Comparison of ENCODE assay signal across 10 mouse cellular contexts in the genomic region with DNA sequence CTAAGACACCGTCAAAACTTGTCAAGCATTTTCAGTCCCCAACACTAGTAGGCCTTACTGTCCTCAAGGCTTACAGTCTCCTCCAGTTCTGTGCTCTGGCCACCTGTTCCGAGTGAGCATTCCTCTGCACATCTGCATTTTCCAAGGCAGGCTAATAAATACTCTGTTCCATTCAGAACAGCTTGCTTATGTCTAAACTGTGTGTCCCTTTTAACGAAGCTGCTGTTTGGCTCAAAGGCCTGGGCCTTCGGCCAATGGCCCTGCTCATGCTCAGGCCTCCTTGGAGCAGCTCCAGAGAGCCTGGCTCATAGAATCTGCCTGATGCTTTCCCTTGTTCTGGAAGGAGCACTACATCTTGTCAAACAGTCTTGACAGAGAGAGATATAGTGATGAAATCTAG.
DNase-seq lines count a peak whose midpoint lies in the region; ATAC-seq and TF ChIP-seq lines count a peak whose summit lies in the region.
"Had no signal": no experiment of that assay in that cellular context is flagged by ENCODE, and none has a peak within 500 bp of the region (broad histone marks: within the 10 kb centered on the region; RNA-seq: fewer than 3 reads in every experiment).

No protein-coding gene starts in this region.

- no peak overlapping the region for H3K4me2 ChIP-seq in kidney, embryonic 14.5 days (replicated peaks; ENCODE audit: low read depth, low read length)
- H3K4me2 ChIP-seq: midbrain, embryonic 12.5 days had no signal

- intact Hi-C loops in left cerebral cortex, postnatal 14 days (cut with DNase I) = no loop called here
- intact Hi-C loops in heart, adult 2 months (cut with DNase I) = no loop called here

- TF ChIP-seq EP300 in heart, adult 2 months (IDR thresholded peaks at IDR 0.05; ENCODE audit: insufficient read depth, low read depth, low read length) = 0 out of 2 replicates have a peak, but pooled peaks have one; percentile 33

- H3K27me3 ChIP-seq in heart, adult 2 months (ENCODE audit: control insufficient read depth, insufficient read depth, low read length) = no peaks in the 10 kb centered on the region
- no peaks in the 10 kb centered on the region for H3K27me3 ChIP-seq in kidney, embryonic 14.5 days (ENCODE audit: control insufficient read depth, insufficient read depth, low read length)

- peak; percentile 26 to 60 for DNase-seq in left cerebral cortex, postnatal 14 days (ENCODE audit: low spot score in 2 of 2)
- no peak for DNase-seq in left cerebral cortex, adult 18-20 months (ENCODE audit: low spot score in 2 of 2)
- peak; percentile 89 for DNase-seq in brain, adult 2 months (ENCODE audit: low read depth, low spot score)
- peak; percentile 86 to 90 for DNase-seq in heart, adult 2 months
- DNase-seq in lung, postnatal 25 days (ENCODE audit: low spot score) = peak; percentile 78
- peak; percentile 82 to 83 for DNase-seq in urinary bladder, postnatal 4 days (ENCODE audit: low spot score in 2 of 2)

- WGBS in heart, adult 2 months = 31% methylated on average over 4 of the region's 4 CpGs
- 57% methylated on average over 4 of the region's 4 CpGs for WGBS in kidney, embryonic 14.5 days

- no peak overlapping the region for H3K9ac ChIP-seq in heart, adult 2 months (ENCODE audit: low read depth, low read length)
- H3K9ac ChIP-seq in kidney, embryonic 14.5 days (ENCODE audit: low read depth, low read length) = no peak overlapping the region
- H3K9ac ChIP-seq: midbrain, embryonic 12.5 days had no signal

- no peaks in the 10 kb centered on the region for H3K79me2 ChIP-seq in heart, adult 2 months (replicated peaks; ENCODE audit: control insufficient read depth, insufficient read depth, low read length)

- no peaks in the 10 kb centered on the region for H3K9me3 ChIP-seq in kidney, embryonic 14.5 days (ENCODE audit: control insufficient read depth, low read length)
- H3K9me3 ChIP-seq: G1E; midbrain, embryonic 12.5 days had no signal

- H3K36me3 ChIP-seq in heart, adult 2 months (ENCODE audit: control insufficient read depth, insufficient read depth, low read length) = no peaks in the 10 kb centered on the region
- no peaks in the 10 kb centered on the region for H3K36me3 ChIP-seq in kidney, embryonic 14.5 days (ENCODE audit: control insufficient read depth, insufficient read depth, low read length)
- H3K36me3 ChIP-seq: midbrain, embryonic 12.5 days had no signal

- no peak for TF ChIP-seq CTCF in heart, adult 2 months (IDR thresholded peaks at IDR 0.05)

- no peak overlapping the region for H3K27ac ChIP-seq in heart, adult 2 months
- 0 out of 2 replicates have a peak overlapping the region, but pooled peaks have one; percentile 11 for H3K27ac ChIP-seq in kidney, embryonic 14.5 days (ENCODE audit: low read depth, low read length)
- H3K27ac ChIP-seq: midbrain, embryonic 12.5 days had no signal

- H3K4me1 ChIP-seq in heart, adult 2 months (ENCODE audit: control insufficient read depth, insufficient read depth, low read length) = peaks cover 1% of the 10 kb centered on the region; the same call in 1 of the 2 replicates
- 0 out of 2 replicates have a peak, but pooled peaks cover 6% of the 10 kb centered on the region for H3K4me1 ChIP-seq in kidney, embryonic 14.5 days (ENCODE audit: control insufficient read depth, insufficient read depth, low read length)
- H3K4me1 ChIP-seq: midbrain, embryonic 12.5 days had no signal

- peak; percentile 87 for ATAC-seq in kidney, embryonic 14.5 days (ENCODE audit: low FRiP score, low TSS enrichment)
- ATAC-seq in megakaryocyte-erythroid progenitor cell, adult 5-6 weeks (replicated peaks; ENCODE audit: low FRiP score, low TSS enrichment, poor library complexity, severe bottlenecking) = no peak

- H3K4me3 ChIP-seq in heart, adult 2 months = no peak overlapping the region
- H3K4me3 ChIP-seq in kidney, embryonic 14.5 days (ENCODE audit: low read length) = no peak overlapping the region
- H3K4me3 ChIP-seq: midbrain, embryonic 12.5 days had no signal

- no peak for TF ChIP-seq POLR2A in heart, adult 2 months (IDR thresholded peaks at IDR 0.05; ENCODE audit: insufficient read depth, low read depth, low read length)

Comparison
In these comparisons a context has a peak if more than half of its experiments do, and no peak if none do; other contexts are left out.
1. DNase-seq: peak in left cerebral cortex, postnatal 14 days (2 of 2), brain, adult 2 months (single experiment), heart, adult 2 months (2 of 2), lung, postnatal 25 days (single experiment) and urinary bladder, postnatal 4 days (2 of 2); none in left cerebral cortex, adult 18-20 months (0 of 2).